Mouse (Mus musculus) MEL (cell line): Measurements from ENCODE around the gene Lbp. TPM values are rescaled to one million over a fixed set of nuclear protein-coding genes. Genes with fewer than 3 reads are reported as not detected.

Experiments used
- DNase-seq: peaks from one replicate; pipeline ENCODE4 v3.0.0; 2011; ENCODE audit warnings: low read depth, low spot score
- H3K27ac ChIP-seq: 2 replicates; pipeline ENCODE4 v1.5.1; 2012; ENCODE audit warnings: low read depth, mild to moderate bottlenecking, control low read depth, low read length, moderate library complexity; ENCODE audit not compliant: control insufficient read depth
- H3K27me3 ChIP-seq, 2 experiments: fragments of 150-350 bp in 1 of 2; sonication (generic) in 1 of 2; 2 replicates each; pipeline ENCODE4 v1.6.1; 2012; ENCODE audit warnings: low read length in 2 of 2, mild to moderate bottlenecking in 2 of 2, improper control_type of control experiment in 1 of 2, moderate library complexity in 1 of 2; ENCODE audit not compliant: insufficient read depth in 2 of 2, control insufficient read depth in 1 of 2
- H3K36me3 ChIP-seq, 2 experiments: 2 replicates each; pipeline ENCODE4 v1.6.1; 2012 to 2014; ENCODE audit warnings: low read length in 2 of 2, improper control_type of control experiment in 1 of 2, inconsistent platforms in 1 of 2, mild to moderate bottlenecking in 1 of 2; ENCODE audit not compliant: insufficient read depth in 2 of 2, control insufficient read depth in 1 of 2
- H3K4me1 ChIP-seq, 2 experiments: fragments of 150-350 bp in 1 of 2; sonication (generic) in 1 of 2; 2 replicates each; pipeline ENCODE4 v1.6.1; 2012; ENCODE audit warnings: low read length in 2 of 2, improper control_type of control experiment in 1 of 2, mild to moderate bottlenecking in 1 of 2; ENCODE audit not compliant: insufficient read depth in 2 of 2, control insufficient read depth in 1 of 2
- H3K4me3 ChIP-seq, 2 experiments: fragments of 150-350 bp in 1 of 2; sonication (generic) in 1 of 2; 2 replicates each; pipeline ENCODE4 v1.5.1; 2012; ENCODE audit warnings: low read depth in 2 of 2, low read length in 2 of 2, mild to moderate bottlenecking in 2 of 2, moderate library complexity in 2 of 2, control low read depth in 1 of 2, improper control_type of control experiment in 1 of 2; ENCODE audit not compliant: control insufficient read depth in 1 of 2, insufficient read depth in 1 of 2
- H3K79me2 ChIP-seq: 2 replicates; pipeline ENCODE4 v1.6.1; 2012; ENCODE audit warnings: mild to moderate bottlenecking, low read length, moderate library complexity; ENCODE audit not compliant: control insufficient read depth, poor library complexity, insufficient read depth
- H3K9ac ChIP-seq: 2 replicates; pipeline ENCODE4 v1.6.1; 2012; ENCODE audit warnings: low read depth, mild to moderate bottlenecking, control low read depth, low read length, moderate library complexity; ENCODE audit not compliant: control insufficient read depth, poor library complexity, severe bottlenecking
- H3K9me3 ChIP-seq: fragments of 150-350 bp; sonication (generic); replicated peaks from 2 replicates; pipeline ENCODE4 v1.6.1; 2012; ENCODE audit warnings: mild to moderate bottlenecking, low read length, improper control_type of control experiment, moderate library complexity; ENCODE audit not compliant: insufficient read depth
- BHLHE40 ChIP-seq: IDR thresholded peaks from 2 replicates; pipeline ENCODE4 v1.6.1; 2012; ENCODE audit warnings: low read depth, mild to moderate bottlenecking, inconsistent platforms, low read length, improper control_type of control experiment, borderline replicate concordance
- CTCF ChIP-seq, 3 experiments: IDR thresholded peaks in 2 of 3; conservative IDR thresholded peaks in 1 of 3; 2 replicates each; pipeline ENCODE4 v1.5.1; 2011 to 2012; ENCODE audit warnings: low read length in 3 of 3, low read depth in 2 of 3, mild to moderate bottlenecking in 2 of 3, improper control_type of control experiment in 1 of 3, inconsistent platforms in 1 of 3, mixed read lengths in 1 of 3, moderate library complexity in 1 of 3; ENCODE audit not compliant: control insufficient read depth in 1 of 3, insufficient read depth in 1 of 3, poor library complexity in 1 of 3, severe bottlenecking in 1 of 3
- ELF1 ChIP-seq: IDR thresholded peaks from 2 replicates; pipeline ENCODE4 v1.6.1; 2014; ENCODE audit warnings: low read depth, mild to moderate bottlenecking, inconsistent platforms, low read length, improper control_type of control experiment, moderate library complexity
- ETS1 ChIP-seq: IDR thresholded peaks from 2 replicates; pipeline ENCODE4 v1.6.1; 2012; ENCODE audit warnings: low read depth, mild to moderate bottlenecking, inconsistent platforms, low read length, improper control_type of control experiment, moderate library complexity
- KAT2A ChIP-seq: conservative IDR thresholded peaks from 2 replicates; pipeline ENCODE4 v1.6.1; 2012; ENCODE audit warnings: low read depth, low read length, improper control_type of control experiment, inconsistent platforms
- MAFK ChIP-seq: IDR thresholded peaks from 2 replicates; pipeline ENCODE4 v1.6.1; 2011; ENCODE audit warnings: low read depth, mild to moderate bottlenecking, low read length, improper control_type of control experiment, borderline replicate concordance
- MAX ChIP-seq: IDR thresholded peaks from 2 replicates; pipeline ENCODE4 v1.6.1; 2011; ENCODE audit warnings: low read length, improper control_type of control experiment
- MAZ ChIP-seq: IDR thresholded peaks from 2 replicates; pipeline ENCODE4 v1.6.1; 2012; ENCODE audit warnings: low read depth, mild to moderate bottlenecking, inconsistent platforms, low read length, improper control_type of control experiment
- MEF2A ChIP-seq: IDR thresholded peaks from 2 replicates; pipeline ENCODE4 v1.6.1; 2014; ENCODE audit warnings: low read depth, mild to moderate bottlenecking, inconsistent platforms, low read length, improper control_type of control experiment; ENCODE audit not compliant: poor library complexity, insufficient replicate concordance, severe bottlenecking; ENCODE audit errors: extremely low read depth
- MYB ChIP-seq: IDR thresholded peaks from 2 replicates; pipeline ENCODE4 v1.6.1; 2011; ENCODE audit warnings: mild to moderate bottlenecking, low read depth, low read length, improper control_type of control experiment
- MYC ChIP-seq: IDR thresholded peaks from 2 replicates; pipeline ENCODE4 v1.6.1; 2011; ENCODE audit warnings: low read depth, mild to moderate bottlenecking, low read length, improper control_type of control experiment, moderate library complexity
- NRF1 ChIP-seq: IDR thresholded peaks from 2 replicates; pipeline ENCODE4 v1.6.1; 2014; ENCODE audit warnings: low read depth, mild to moderate bottlenecking, inconsistent platforms, low read length, improper control_type of control experiment, moderate library complexity; ENCODE audit not compliant: poor library complexity, insufficient read depth, severe bottlenecking
- POLR2A ChIP-seq, 2 experiments: IDR thresholded peaks; 2 replicates each; pipeline ENCODE4 v1.6.1; 2011 to 2012; ENCODE audit warnings: low read length in 2 of 2, mild to moderate bottlenecking in 2 of 2, control low read depth in 1 of 2, improper control_type of control experiment in 1 of 2, low read depth in 1 of 2, moderate library complexity in 1 of 2; ENCODE audit not compliant: control insufficient read depth in 1 of 2, insufficient read depth in 1 of 2, poor library complexity in 1 of 2
- POLR2AphosphoS5 ChIP-seq: IDR thresholded peaks from 2 replicates; pipeline ENCODE4 v1.6.1; 2012; ENCODE audit warnings: low read depth, borderline replicate concordance, mild to moderate bottlenecking, inconsistent platforms, low read length, moderate library complexity, mixed read lengths
- RAD21 ChIP-seq: IDR thresholded peaks from 2 replicates; pipeline ENCODE4 v1.6.1; 2011; ENCODE audit warnings: mild to moderate bottlenecking, low read depth, low read length, improper control_type of control experiment
- RCOR1 ChIP-seq: IDR thresholded peaks from 2 replicates; pipeline ENCODE4 v1.6.1; 2012; ENCODE audit warnings: low read depth, mild to moderate bottlenecking, inconsistent platforms, low read length, improper control_type of control experiment
- SIN3A ChIP-seq: IDR thresholded peaks from 2 replicates; pipeline ENCODE4 v1.6.1; 2012; ENCODE audit warnings: low read length, improper control_type of control experiment, inconsistent platforms
- SMC3 ChIP-seq: IDR thresholded peaks from 2 replicates; pipeline ENCODE4 v1.6.1; 2011; ENCODE audit warnings: low read depth, low read length, improper control_type of control experiment
- TAL1 ChIP-seq: IDR thresholded peaks from 2 replicates; pipeline ENCODE4 v1.6.1; 2012; ENCODE audit warnings: mild to moderate bottlenecking, inconsistent platforms, low read length, moderate library complexity, mixed read lengths
- TBP ChIP-seq: IDR thresholded peaks from 2 replicates; pipeline ENCODE4 v1.8.0; 2011; ENCODE audit warnings: low read depth, low read length, improper control_type of control experiment
- USF1 ChIP-seq: IDR thresholded peaks from 2 replicates; pipeline ENCODE4 v1.6.1; 2014; ENCODE audit warnings: low read depth, mild to moderate bottlenecking, inconsistent platforms, low read length, improper control_type of control experiment, moderate library complexity
- ZC3H11A ChIP-seq: IDR thresholded peaks from 2 replicates; pipeline ENCODE4 v1.6.1; 2012; ENCODE audit warnings: low read depth, mild to moderate bottlenecking, inconsistent platforms, low read length, improper control_type of control experiment
- ZKSCAN1 ChIP-seq: IDR thresholded peaks from 2 replicates; pipeline ENCODE4 v1.6.1; 2012; ENCODE audit warnings: low read depth, mild to moderate bottlenecking, inconsistent platforms, low read length, improper control_type of control experiment, moderate library complexity
- ZNF384 ChIP-seq: IDR thresholded peaks from 2 replicates; pipeline ENCODE4 v1.6.1; 2012; ENCODE audit warnings: low read depth, mild to moderate bottlenecking, inconsistent platforms, low read length, improper control_type of control experiment
- polyA plus RNA-seq, 2 experiments: library from polyadenylated mRNA; stranded (reverse) in 1 of 2; unstranded in 1 of 2; fragments of >175 nt in 1 of 2; fragments of >200 nt in 1 of 2; gene quantifications; 2 replicates each; pipeline versions ENCODE4 v1.2.1 to v1.2.4; 2012; ENCODE audit warnings: low replicate concordance in 2 of 2, low read depth in 1 of 2; ENCODE audit not compliant: insufficient read length in 2 of 2, insufficient read depth in 1 of 2, missing spikeins in 1 of 2
- total RNA-seq: library from RNA; depleted of rRNA; stranded (reverse); fragments of 300-350 nt; gene quantifications from 2 replicates; pipeline ENCODE4 v1.2.3, GENCODE M21; 2012; rRNA removed

The Lbp gene
- total RNA-seq (not detected in 2 replicates), polyA plus RNA-seq (not detected)

DNA sequence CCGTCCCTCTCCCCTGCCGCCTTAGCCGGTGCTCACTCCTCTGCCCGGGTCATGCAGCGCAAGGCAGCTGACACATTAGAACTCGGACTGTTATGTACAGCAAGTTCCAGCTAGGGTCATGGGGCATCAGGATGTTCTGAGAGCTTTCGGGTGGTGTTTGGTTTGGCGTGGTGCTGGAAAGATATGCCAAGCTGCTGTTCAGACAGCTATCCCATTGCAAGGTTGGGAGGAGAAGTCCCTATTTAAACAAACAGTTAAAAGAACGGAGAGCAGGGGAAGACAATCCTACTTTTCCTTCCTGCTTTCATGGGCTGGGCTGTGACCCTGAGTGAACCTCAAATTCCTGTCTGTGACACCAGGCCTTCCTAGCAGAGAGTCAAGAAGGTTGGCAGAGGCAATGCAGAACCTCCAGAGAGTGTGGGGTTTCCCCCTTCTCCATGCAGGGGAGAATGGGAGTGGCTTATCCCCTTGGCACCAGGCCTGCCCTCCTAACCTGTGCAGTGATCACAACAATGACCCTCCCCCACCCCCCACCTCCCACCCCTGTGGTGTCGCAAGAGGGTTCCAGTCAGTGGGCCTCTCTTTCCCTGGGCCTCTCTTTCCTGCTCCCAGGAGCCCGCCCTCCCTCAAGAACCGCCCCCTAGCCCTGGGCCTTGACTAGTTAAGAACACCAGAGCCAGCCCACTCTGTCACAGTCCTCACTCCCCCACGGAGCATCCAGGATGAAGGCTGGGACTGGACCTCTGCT, at the start of gene Lbp:
Lbp (plus strand) TSS at position 546 of the 748 bp plus-strand sequence.
- no peaks in the 10 kb centered on the region for H3K79me2 ChIP-seq
- no peak within 1 kb of the TSS for H3K4me3 ChIP-seq
- DNase-seq = no peak

DNA sequence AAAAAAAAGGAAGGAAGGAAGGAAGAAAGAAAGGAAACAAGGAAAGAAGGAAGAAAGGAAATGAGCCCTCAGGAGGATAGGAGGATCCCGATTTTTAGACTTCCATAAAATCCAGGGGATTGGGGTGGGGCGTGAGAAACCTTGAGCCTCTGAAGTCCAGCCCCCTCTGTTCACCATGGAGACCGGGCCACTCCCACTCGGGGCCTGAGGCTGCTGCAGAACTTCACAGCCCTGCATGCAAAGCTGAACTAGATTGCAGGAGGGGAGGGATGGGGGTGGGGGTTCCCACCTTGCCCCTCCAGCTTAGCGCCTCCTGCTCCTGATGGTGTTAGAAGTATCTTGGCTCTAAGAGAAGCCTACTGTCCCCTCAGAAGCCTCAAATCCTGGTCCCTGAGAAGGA, 49.4 kb upstream of the Lbp start:
- Histone ChIP-seq H3K9ac (no peak overlapping the region), H3K27me3 (no peaks in the 10 kb centered on the region; a peak in 2 of 4 replicates), H3K27ac (no peak overlapping the region), H3K36me3 (no peaks in the 10 kb centered on the region), H3K79me2 (no peaks in the 10 kb centered on the region), H3K4me1 (peaks cover 0 to 5% of the 10 kb centered on the region in 2 experiments; a peak in 1 of 4 replicates), H3K9me3 (no peaks in the 10 kb centered on the region), H3K4me3 (no peak overlapping the region)
- no peak for DNase-seq
- no peak for TF ChIP-seq SMC3
- TF ChIP-seq USF1 = no peak
- TF ChIP-seq MYC = no peak
- TF ChIP-seq ETS1 = no peak
- no peak for TF ChIP-seq SIN3A
- TF ChIP-seq MAX = no peak
- TF ChIP-seq TBP = no peak
- TF ChIP-seq NRF1 = no peak
- no peak for TF ChIP-seq ZC3H11A
- no peak for TF ChIP-seq RAD21
- no peak for TF ChIP-seq MEF2A
- no peak for TF ChIP-seq CTCF (IDR thresholded peaks at IDR 0.05 in 2 of 3, conservative IDR thresholded peaks at IDR 0.05 in 1 of 3; ENCODE audit: control insufficient read depth in 1 of 3, insufficient read depth in 1 of 3, low read depth in 2 of 3, low read length in 3 of 3, poor library complexity in 1 of 3, severe bottlenecking in 1 of 3)

More for the DNA sequence above, at the start of gene Lbp:
- Histone ChIP-seq H3K9me3 (no peaks in the 10 kb centered on the region), H3K4me1 (no peaks in the 10 kb centered on the region), H3K9ac (no peak within 1 kb of the TSS), H3K36me3 (no peaks in the 10 kb centered on the region), H3K27ac (no peak within 1 kb of the TSS), H3K27me3 (peaks cover 0 to 2% of the 10 kb centered on the region in 2 experiments; a peak in 1 of 4 replicates)
- TF ChIP-seq MAFK (no peak), TBP (no peak), MAZ (no peak), RCOR1 (no peak), POLR2AphosphoS5 (no peak), ZKSCAN1 (no peak), TAL1 (no peak), CTCF (IDR thresholded peaks at IDR 0.05 in 2 of 3, conservative IDR thresholded peaks at IDR 0.05 in 1 of 3; ENCODE audit: control insufficient read depth in 1 of 3, insufficient read depth in 1 of 3, low read depth in 2 of 3, low read length in 3 of 3, poor library complexity in 1 of 3, severe bottlenecking in 1 of 3) (no peak), ETS1 (no peak), ZNF384 (no peak), POLR2A (IDR thresholded peaks at IDR 0.05; ENCODE audit: control insufficient read depth in 1 of 2, insufficient read depth in 1 of 2, low read depth in 1 of 2, low read length in 2 of 2, poor library complexity in 1 of 2) (no peak), SIN3A (no peak), RAD21 (no peak), ELF1 (no peak), KAT2A (no peak), ZC3H11A (no peak), BHLHE40 (no peak), MYB (no peak)
